In genomic region chr8:83739711-83740468, GRCm38 (mm10) we compare ENCODE assay signal across 8 mouse cellular contexts. TPM values are rescaled to one million over a fixed set of nuclear protein-coding genes. Genes with fewer than 3 reads are reported as not detected.
DNase-seq lines count a peak whose midpoint lies in the region; ATAC-seq lines count a peak whose summit lies in the region.

No protein-coding gene starts in this region.

- peaks cover 15% of the 10 kb centered on the region for H3K4me1 ChIP-seq in forebrain, embryonic 12.5 days
- H3K4me1 ChIP-seq in forebrain, embryonic 16.5 days (replicated peaks; ENCODE audit: control insufficient read depth, insufficient read depth, low read length): peaks cover 11% of the 10 kb centered on the region
- H3K4me1 ChIP-seq in hindbrain, embryonic 16.5 days (ENCODE audit: control insufficient read depth, insufficient read depth, low read depth, low read length): peaks cover 6% of the 10 kb centered on the region

- H3K36me3 ChIP-seq in forebrain, embryonic 12.5 days (replicated peaks): no peaks in the 10 kb centered on the region
- no peaks in the 10 kb centered on the region for H3K36me3 ChIP-seq in forebrain, embryonic 16.5 days (ENCODE audit: control insufficient read depth, insufficient read depth)
- no peaks in the 10 kb centered on the region for H3K36me3 ChIP-seq in hindbrain, embryonic 16.5 days (ENCODE audit: control insufficient read depth, insufficient read depth, low read length)

- H3K27me3 ChIP-seq in forebrain, embryonic 12.5 days: peaks cover 55% of the 10 kb centered on the region
- H3K27me3 ChIP-seq in forebrain, embryonic 16.5 days (replicated peaks; ENCODE audit: control insufficient read depth, insufficient read depth, low read length): peaks cover 25% of the 10 kb centered on the region
- peaks cover 7% of the 10 kb centered on the region for H3K27me3 ChIP-seq in hindbrain, embryonic 16.5 days (replicated peaks; ENCODE audit: control insufficient read depth, insufficient read depth, low read length)

- no peak overlapping the region for H3K4me3 ChIP-seq in forebrain, embryonic 12.5 days (replicated peaks)
- H3K4me3 ChIP-seq in forebrain, embryonic 16.5 days (replicated peaks; ENCODE audit: low read length): no peak overlapping the region
- peak overlapping the region; percentile 49 for H3K4me3 ChIP-seq in hindbrain, embryonic 16.5 days (ENCODE audit: low read length)

- peaks cover 6% of the 10 kb centered on the region; the same call in 1 of the 2 replicates for H3K9me3 ChIP-seq in forebrain, embryonic 12.5 days
- H3K9me3 ChIP-seq in forebrain, embryonic 16.5 days (ENCODE audit: control insufficient read depth, low read length): no peaks in the 10 kb centered on the region
- no peaks in the 10 kb centered on the region for H3K9me3 ChIP-seq in hindbrain, embryonic 16.5 days (ENCODE audit: control insufficient read depth, low read length)

- H3K4me2 ChIP-seq in forebrain, embryonic 12.5 days: 0 out of 2 replicates have a peak overlapping the region, but pooled peaks have one; percentile 86
- no peak overlapping the region for H3K4me2 ChIP-seq in forebrain, embryonic 16.5 days (ENCODE audit: low read length)
- peak overlapping the region; percentile 2; the same call in 1 of the 2 replicates for H3K4me2 ChIP-seq in hindbrain, embryonic 16.5 days (ENCODE audit: low read length)

- WGBS in forebrain, embryonic 12.5 days: 42% methylated on average over 8 of the region's 8 CpGs
- WGBS in forebrain, embryonic 16.5 days: 49% methylated on average over 8 of the region's 8 CpGs
- 45% methylated on average over 8 of the region's 8 CpGs for WGBS in hindbrain, embryonic 16.5 days

- H3K9ac ChIP-seq in forebrain, embryonic 12.5 days: no peak overlapping the region
- no peak overlapping the region for H3K9ac ChIP-seq in forebrain, embryonic 16.5 days (replicated peaks; ENCODE audit: low read depth, low read length)
- H3K9ac ChIP-seq in hindbrain, embryonic 16.5 days (ENCODE audit: low read depth, low read length): no peak overlapping the region

- no peak overlapping the region for H3K27ac ChIP-seq in forebrain, embryonic 12.5 days
- H3K27ac ChIP-seq in forebrain, embryonic 16.5 days (ENCODE audit: low read length): no peak overlapping the region
- H3K27ac ChIP-seq in hindbrain, embryonic 16.5 days (ENCODE audit: low read depth, low read length): no peak overlapping the region

- ATAC-seq in forebrain, embryonic 12.5 days (ENCODE audit: low FRiP score): no peak
- no peak for ATAC-seq in forebrain, embryonic 16.5 days
- peak; percentile 37 for ATAC-seq in activated CD4-positive, CD25-positive, alpha-beta regulatory T cell, adult 4 months
- no peak for ATAC-seq in hindbrain, embryonic 16.5 days
- no peak for ATAC-seq in frontal cortex, adult (ENCODE audit: low TSS enrichment)

- peak; percentile 78 for DNase-seq in lung, postnatal 36 days
- peak; percentile 56 to 77 for DNase-seq in spleen, postnatal 4 days (ENCODE audit: low spot score in 2 of 2)
- DNase-seq in ovary, postnatal 10 days (ENCODE audit: low spot score): no peak

RNA-seq across cellular contexts. Expression of gene Adgre5, which starts 1.2 kb away (rescaled TPM):
- polyA plus RNA-seq in forebrain, embryonic 12.5 days (2016; fragmentation: Nextera tagmentation; extraction: Ambion mirVana): 9.4 and 10.7 TPM in 2 replicates
- polyA plus RNA-seq in forebrain, embryonic 16.5 days (2015; fragmentation: Nextera tagmentation; extraction: Ambion mirVana): 8.1 and 10.8 TPM in 2 replicates
- 100 to 1,000 TPM; 167 to 170 TPM for polyA plus RNA-seq in activated CD4-positive, CD25-positive, alpha-beta regulatory T cell, adult 4 months (2017; shearing (Covaris generic))
- 9.9 and 14.6 TPM in 2 replicates for polyA plus RNA-seq in hindbrain, embryonic 16.5 days (2015; fragmentation: Nextera tagmentation; extraction: Ambion mirVana)

RNA-seq across cellular contexts. Expression of gene Ddx39, which starts 24.9 kb away (rescaled TPM):
- polyA plus RNA-seq in forebrain, embryonic 12.5 days (2016; fragmentation: Nextera tagmentation; extraction: Ambion mirVana): 168 and 185 TPM in 2 replicates
- 116 TPM in 2 replicates for polyA plus RNA-seq in forebrain, embryonic 16.5 days (2015; fragmentation: Nextera tagmentation; extraction: Ambion mirVana)
- 100 to 1,000 TPM; 164 to 195 TPM for polyA plus RNA-seq in activated CD4-positive, CD25-positive, alpha-beta regulatory T cell, adult 4 months (2017; shearing (Covaris generic))
- 92.6 and 97.9 TPM in 2 replicates for polyA plus RNA-seq in hindbrain, embryonic 16.5 days (2015; fragmentation: Nextera tagmentation; extraction: Ambion mirVana)

RNA-seq across cellular contexts. Expression of gene Pkn1, which starts 40.9 kb away (rescaled TPM):
- 37.1 and 38.0 TPM in 2 replicates for polyA plus RNA-seq in forebrain, embryonic 12.5 days (2016; fragmentation: Nextera tagmentation; extraction: Ambion mirVana)
- polyA plus RNA-seq in forebrain, embryonic 16.5 days (2015; fragmentation: Nextera tagmentation; extraction: Ambion mirVana): 30.7 and 36.0 TPM in 2 replicates
- polyA plus RNA-seq in activated CD4-positive, CD25-positive, alpha-beta regulatory T cell, adult 4 months (2017; shearing (Covaris generic)): 10 to 100 TPM; 13.7 to 26.9 TPM
- polyA plus RNA-seq in hindbrain, embryonic 16.5 days (2015; fragmentation: Nextera tagmentation; extraction: Ambion mirVana): 21.2 and 24.6 TPM in 2 replicates

Comparison
In these comparisons a context has a peak if more than half of its experiments do, and no peak if none do; other contexts are left out.
1. RNA of gene Adgre5, which starts 1.2 kb away (polyA plus RNA-seq): 167 to 170 TPM in activated CD4-positive, CD25-positive, alpha-beta regulatory T cell, adult 4 months; 9.4 to 10.7 TPM in forebrain, embryonic 12.5 days, 9.9 to 14.6 TPM in hindbrain, embryonic 16.5 days and 8.1 to 10.8 TPM in forebrain, embryonic 16.5 days; every median in the first group is over 10 times any median in the second.